Mouse (Mus musculus) midbrain, embryonic 10.5 days (tissue): ENCODE measurements around the gene Ripor1. TPM values are rescaled to one million over a fixed set of nuclear protein-coding genes. Genes with fewer than 3 reads are reported as not detected.

Experiments
- DNase-seq: peaks from one replicate; pipeline ENCODE4 v3.0.0-alpha.2; 2017; ENCODE audit warnings: low spot score
- H3K27ac ChIP-seq: fragments of 300-500 bp; sonication (generic); replicated peaks from 2 replicates; pipeline ENCODE4 v1.5.1; 2016; ENCODE audit warnings: mild to moderate bottlenecking
- H3K27me3 ChIP-seq: fragments of 300-500 bp; sonication (generic); 2 replicates; pipeline ENCODE4 v1.6.1; 2016; ENCODE audit warnings: low read depth, mild to moderate bottlenecking; ENCODE audit not compliant: poor library complexity, severe bottlenecking
- H3K36me3 ChIP-seq: fragments of 300-500 bp; sonication (generic); 2 replicates; pipeline ENCODE4 v1.6.1; 2016; ENCODE audit warnings: mild to moderate bottlenecking, moderate library complexity
- H3K4me1 ChIP-seq: fragments of 300-500 bp; sonication (generic); 2 replicates; pipeline ENCODE4 v1.6.1; 2016
- H3K4me3 ChIP-seq: fragments of 300-500 bp; sonication (generic); 2 replicates; pipeline ENCODE4 v1.5.1; 2016; ENCODE audit warnings: mild to moderate bottlenecking, moderate library complexity
- H3K9me3 ChIP-seq: fragments of 300-500 bp; sonication (generic); replicated peaks from 2 replicates; pipeline ENCODE4 v1.6.1; 2016; ENCODE audit warnings: mild to moderate bottlenecking
- WGBS: fragments of 180-500 bp; shearing (Covaris S2); methylation state at CpG from one replicate; pipeline ENCODE4 v1.1.7; 2016; 5-methylcytosine and 5-hydroxymethylcytosine counted together
- microRNA counts: library from miRNA; unstranded; fragments of <30 nt; microRNA quantifications from one replicate; lab custom pipeline; 2017
- microRNA-seq: library from miRNA; unstranded; fragments of <30 nt; microRNA quantifications from one replicate; pipeline ENCODE4, GENCODE M21; 2017
- polyA plus RNA-seq: library from polyadenylated mRNA; unstranded; fragments of >200 nt; fragmentation: Nextera tagmentation; extraction: Ambion mirVana; gene quantifications from 2 replicates; pipeline ENCODE4 v1.2.1, GENCODE M21; 2016

Ripor1 gene
- polyA plus RNA-seq, 1 experiment from 2014 or later, result 15.9 TPM

GRCm38 (mm10) chr8:105639835-105640234 is 34.8 kb downstream of the Ripor1 start:
- whole genome bisulfite sequencing, result 85% methylated on average over 1 of the region's 1 CpGs
- Histone ChIP-seq H3K4me3 (no peak overlapping the region), H3K36me3 (peaks cover 27% of the 10 kb centered on the region), H3K9me3 (no peaks in the 10 kb centered on the region), H3K27me3 (no peaks in the 10 kb centered on the region), H3K4me1 (peaks cover 28% of the 10 kb centered on the region), H3K27ac (no peak overlapping the region)
- DNase-seq, result no peak

GRCm38 (mm10) chr8:105640511-105640910 is 35.5 kb downstream of the Ripor1 start:
- H3K9me3 ChIP-seq, result no peaks in the 10 kb centered on the region
- H3K27me3 ChIP-seq, result no peaks in the 10 kb centered on the region
- no peak overlapping the region for H3K4me3 ChIP-seq
- peaks cover 34% of the 10 kb centered on the region for H3K36me3 ChIP-seq
- peaks cover 21% of the 10 kb centered on the region for H3K4me1 ChIP-seq
- no peak for DNase-seq
- WGBS, result 91% methylated on average over 2 of the region's 2 CpGs
- no peak overlapping the region for H3K27ac ChIP-seq

GRCm38 (mm10) chr8:105645205-105645604 is 40.1 kb downstream of the Ripor1 start:
- Histone ChIP-seq H3K4me3 (no peak overlapping the region), H3K9me3 (no peaks in the 10 kb centered on the region), H3K36me3 (peaks cover 65% of the 10 kb centered on the region), H3K27ac (no peak overlapping the region), H3K4me1 (no peaks in the 10 kb centered on the region; the same call in 1 of the 2 replicates), H3K27me3 (no peaks in the 10 kb centered on the region)
- DNase-seq, result no peak
- WGBS, result 96% methylated on average over 1 of the region's 1 CpGs

GRCm38 (mm10) chr8:105648929-105649328 is 43.9 kb downstream of the Ripor1 start:
- DNase-seq, result no peak
- Histone ChIP-seq H3K27me3 (no peaks in the 10 kb centered on the region), H3K4me3 (no peak overlapping the region), H3K27ac (no peak overlapping the region), H3K9me3 (no peaks in the 10 kb centered on the region), H3K36me3 (peaks cover 92% of the 10 kb centered on the region), H3K4me1 (no peaks in the 10 kb centered on the region)
- 97% methylated on average over 1 of the region's 1 CpGs for WGBS

GRCm38 (mm10) chr8:105657641-105658040 is 52.6 kb downstream of the Ripor1 start:
- H3K36me3 ChIP-seq, result peaks cover 51% of the 10 kb centered on the region

GRCm38 (mm10) chr8:105661167-105661566 is 56.1 kb downstream of the Ripor1 start:
- Histone ChIP-seq H3K27me3 (no peaks in the 10 kb centered on the region), H3K4me3 (no peak overlapping the region), H3K36me3 (peaks cover 52% of the 10 kb centered on the region), H3K4me1 (no peaks in the 10 kb centered on the region), H3K9me3 (no peaks in the 10 kb centered on the region), H3K27ac (no peak overlapping the region)
- WGBS, result 86% methylated on average over 3 of the region's 3 CpGs
- DNase-seq, result no peak

More at GRCm38 (mm10) chr8:105657641-105658040, 52.6 kb downstream of the Ripor1 start:
- Histone ChIP-seq H3K27me3 (no peaks in the 10 kb centered on the region), H3K4me3 (no peak overlapping the region), H3K9me3 (no peaks in the 10 kb centered on the region), H3K27ac (no peak overlapping the region), H3K4me1 (no peaks in the 10 kb centered on the region)
- DNase-seq, result no peak

MicroRNAs encoded within 50 kb of the gene (microRNA counts, 519-probe panel; counts per million panel counts)
- 2,912 counts per million, percentile 10 among the panel's probes with 10 or more counts for microRNA mmu-miR-1966 (lab: Ali Mortazavi, UCI)

Small RNAs within 50 kb of the gene (microRNA-seq; reads per million reads assigned to microRNA genes)
- not detected for gene Mir1966

Other genes with a start within 250 kb of the Ripor1 start
- 0.49 and 0.51 TPM in 2 replicates for gene Plekhg4, start 232.0 kb upstream of the Ripor1 start, polyA plus RNA-seq
- 0.07 TPM in 1 of 2 replicates, not detected in the other for gene Kctd19, start 191.8 kb upstream of the Ripor1 start, polyA plus RNA-seq
- gene Lrrc36, start 191.7 kb upstream of the Ripor1 start, polyA plus RNA-seq, result 2.6 and 3.7 TPM in 2 replicates
- 94.4 and 100.0 TPM in 2 replicates for gene Tppp3, start 133.7 kb upstream of the Ripor1 start, polyA plus RNA-seq
- 18.6 and 24.0 TPM in 2 replicates for gene Zdhhc1, start 108.4 kb upstream of the Ripor1 start, polyA plus RNA-seq
- gene Hsd11b2, start 86.5 kb upstream of the Ripor1 start, polyA plus RNA-seq, result 28.8 and 30.2 TPM in 2 replicates
- gene Atp6v0d1, start 39.2 kb upstream of the Ripor1 start, polyA plus RNA-seq, result 85.4 and 101 TPM in 2 replicates
- 137 TPM in 2 replicates for gene Ctcf, start 31.3 kb downstream of the Ripor1 start, polyA plus RNA-seq
- 0.29 and 0.62 TPM in 2 replicates for gene Agrp, start 32.1 kb downstream of the Ripor1 start, polyA plus RNA-seq
- gene Carmil2, start 81.0 kb downstream of the Ripor1 start, polyA plus RNA-seq, result 2.0 and 3.5 TPM in 2 replicates
- gene Acd, start 95.8 kb downstream of the Ripor1 start, polyA plus RNA-seq, result 76.5 and 89.9 TPM in 2 replicates
- gene Pard6a, start 95.9 kb downstream of the Ripor1 start, polyA plus RNA-seq, result 25.9 and 28.2 TPM in 2 replicates
- gene 4933405L10Rik, start 102.4 kb downstream of the Ripor1 start, polyA plus RNA-seq, result not detected in 2 replicates
- 45.1 and 52.7 TPM in 2 replicates for gene Enkd1, start 103.0 kb downstream of the Ripor1 start, polyA plus RNA-seq
- 35.0 and 39.5 TPM in 2 replicates for gene Gfod2, start 153.4 kb downstream of the Ripor1 start, polyA plus RNA-seq
- gene Ranbp10, start 222.1 kb downstream of the Ripor1 start, polyA plus RNA-seq, result 9.6 and 11.4 TPM in 2 replicates
- 0.22 and 0.23 TPM in 2 replicates for gene Tsnaxip1, start 222.5 kb downstream of the Ripor1 start, polyA plus RNA-seq
- 55.7 and 62.6 TPM in 2 replicates for gene Cenpt, start 248.0 kb downstream of the Ripor1 start, polyA plus RNA-seq
- 82.2 and 88.1 TPM in 2 replicates for gene Thap11, start 249.9 kb downstream of the Ripor1 start, polyA plus RNA-seq